ENCODE assay signal across 17 mouse cellular contexts in genomic region chr6:112873089-112873835, GRCm38 (mm10).
DNase-seq lines count a peak whose midpoint lies in the region; TF ChIP-seq lines count a peak whose summit lies in the region.
"Had no signal": no experiment of that assay in that cellular context is flagged by ENCODE, and none has a peak within 500 bp of the region (broad histone marks: within the 10 kb centered on the region; RNA-seq: fewer than 3 reads in every experiment).

No protein-coding gene starts in this region.

- no peaks in the 10 kb centered on the region for H3K27me3 ChIP-seq in heart, adult 2 months (ENCODE audit: control insufficient read depth, insufficient read depth, low read length)
- H3K27me3 ChIP-seq: hindbrain, embryonic 15.5 days; neural tube, embryonic 13.5 days had no signal

- no peak for TF ChIP-seq POLR2A in heart, adult 2 months (IDR thresholded peaks at IDR 0.05; ENCODE audit: insufficient read depth, low read depth, low read length)

- intact Hi-C loops in heart, adult 2 months (cut with DNase I): no loop called here

- no peak overlapping the region for H3K4me3 ChIP-seq in heart, adult 2 months
- H3K4me3 ChIP-seq: embryonic facial prominence, embryonic 10.5 days; hindbrain, embryonic 15.5 days; left cerebral cortex, adult 2 months; neural tube, embryonic 13.5 days had no signal

- WGBS in heart, adult 2 months: 71% methylated on average over 9 of the region's 9 CpGs

- no peaks in the 10 kb centered on the region for H3K4me1 ChIP-seq in heart, adult 2 months (ENCODE audit: control insufficient read depth, insufficient read depth, low read length)

- no peak overlapping the region for H3K27ac ChIP-seq in heart, adult 2 months
- H3K27ac ChIP-seq: embryonic facial prominence, embryonic 10.5 days; hindbrain, embryonic 15.5 days; left cerebral cortex, adult 2 months had no signal

- peak; percentile 40 to 70 for DNase-seq in adrenal gland, adult (ENCODE audit: inconsistent age in 2 of 2, low spot score in 1 of 2)
- no peak for DNase-seq in adrenal gland, adult 18-20 months (ENCODE audit: low spot score in 2 of 2)
- peak; percentile 39 for DNase-seq in 3134 (ENCODE audit: extremely low read depth, insufficient read length, low spot score)
- peak; percentile 81 for DNase-seq in cerebellum, adult 8-10 months
- DNase-seq in kidney, postnatal 25 days: peak; percentile 24 to 59
- DNase-seq in urinary bladder, postnatal 36 days (ENCODE audit: low spot score in 2 of 2): no peak
- no peak for DNase-seq in heart, adult 2 months
- DNase-seq in layer of hippocampus, postnatal 25 days (ENCODE audit: extremely low spot score in 1 of 2, low spot score in 1 of 2): no peak
- DNase-seq: adrenal gland, postnatal 25 days; heart, adult 11 months; liver; midbrain, embryonic 14.5 days; spleen, adult 18-20 months had no signal

- TF ChIP-seq CTCF in heart, adult 2 months (IDR thresholded peaks at IDR 0.05): no peak

- no peak overlapping the region for H3K9ac ChIP-seq in heart, adult 2 months (ENCODE audit: low read depth, low read length)
- H3K9ac ChIP-seq: hindbrain, embryonic 15.5 days; neural tube, embryonic 13.5 days had no signal

- H3K79me2 ChIP-seq in heart, adult 2 months (replicated peaks; ENCODE audit: control insufficient read depth, insufficient read depth, low read length): no peaks in the 10 kb centered on the region

- H3K36me3 ChIP-seq in heart, adult 2 months (ENCODE audit: control insufficient read depth, insufficient read depth, low read length): no peaks in the 10 kb centered on the region
- H3K36me3 ChIP-seq: hindbrain, embryonic 15.5 days had no signal

- no peak for TF ChIP-seq EP300 in heart, adult 2 months (IDR thresholded peaks at IDR 0.05; ENCODE audit: insufficient read depth, low read depth, low read length)

Comparison
In these comparisons a context has a peak if more than half of its experiments do, and no peak if none do; other contexts are left out.
1. DNase-seq: peak in adrenal gland, adult (2 of 2), 3134 (single experiment), cerebellum, adult 8-10 months (single experiment) and kidney, postnatal 25 days (2 of 2); none in adrenal gland, adult 18-20 months (0 of 2), urinary bladder, postnatal 36 days (0 of 2), heart, adult 2 months (0 of 2) and layer of hippocampus, postnatal 25 days (0 of 2).